Mouse (Mus musculus): ENCODE data around the gene Slc6a17.
A peak's percentile ranks its signal among the peaks of the same experiment; 100 is the strongest.

Gene Slc6a17

GRCm38 (mm10) chr3:107517631-107518108, at the start of gene Slc6a17:
Slc6a17 (minus strand) TSS chr3:107518018.
- peak; percentile 78 for DNase-seq (ENCODE audit: inconsistent ontology term)

GRCm38 (mm10) chr3:107565331-107565730, 47.5 kb upstream of the Slc6a17 start:
- DNase-seq (ENCODE audit: inconsistent ontology term): no peak

GRCm38 (mm10) chr3:107563880-107564279, 46.1 kb upstream of the Slc6a17 start:
- DNase-seq (ENCODE audit: inconsistent ontology term): no peak

- DNase-seq (ENCODE audit: inconsistent ontology term): no peak
These were observed 44.8 kb upstream of the Slc6a17 start for GRCm38 (mm10) chr3:107562591-107562990.

GRCm38 (mm10) chr3:107562104-107562503, 44.3 kb upstream of the Slc6a17 start:
- DNase-seq (ENCODE audit: inconsistent ontology term): no peak

GRCm38 (mm10) chr3:107559183-107559582, 41.4 kb upstream of the Slc6a17 start:
- peak; percentile 72 for DNase-seq (ENCODE audit: inconsistent ontology term)

- DNase-seq (ENCODE audit: inconsistent ontology term): peak; percentile 8
These were observed 40.9 kb upstream of the Slc6a17 start for GRCm38 (mm10) chr3:107558740-107559139.

GRCm38 (mm10) chr3:107554842-107555241, 37.0 kb upstream of the Slc6a17 start, which contains the start of gene Ubl4b:
Ubl4b (minus strand) TSS chr3:107555073.
- no peak for DNase-seq (ENCODE audit: inconsistent ontology term)

- no peak for DNase-seq (ENCODE audit: inconsistent ontology term)
These were observed 32.7 kb upstream of the Slc6a17 start for GRCm38 (mm10) chr3:107550409-107551049.

GRCm38 (mm10) chr3:107546956-107547355, 29.1 kb upstream of the Slc6a17 start:
- peak; percentile 26 for DNase-seq (ENCODE audit: inconsistent ontology term)

- no peak for DNase-seq (ENCODE audit: inconsistent ontology term)
These were observed 28.0 kb upstream of the Slc6a17 start for GRCm38 (mm10) chr3:107545716-107546412.

- DNase-seq (ENCODE audit: inconsistent ontology term): no peak
These were observed 27.5 kb upstream of the Slc6a17 start for GRCm38 (mm10) chr3:107545278-107545677.

- peak; percentile 11 for DNase-seq (ENCODE audit: inconsistent ontology term)
These were observed 25.6 kb upstream of the Slc6a17 start for GRCm38 (mm10) chr3:107543158-107544080.

- DNase-seq (ENCODE audit: inconsistent ontology term): no peak
These were observed 24.8 kb upstream of the Slc6a17 start for GRCm38 (mm10) chr3:107542584-107542983.

- DNase-seq (ENCODE audit: inconsistent ontology term): no peak
These were observed 19.7 kb upstream of the Slc6a17 start for GRCm38 (mm10) chr3:107537504-107537889.

GRCm38 (mm10) chr3:107536810-107537503, 19.1 kb upstream of the Slc6a17 start:
- peak; percentile 81 for DNase-seq (ENCODE audit: inconsistent ontology term)

GRCm38 (mm10) chr3:107534951-107535350, 17.1 kb upstream of the Slc6a17 start:
- no peak for DNase-seq (ENCODE audit: inconsistent ontology term)

- peak; percentile 93 for DNase-seq (ENCODE audit: inconsistent ontology term)
These were observed 15.7 kb upstream of the Slc6a17 start for GRCm38 (mm10) chr3:107533532-107533931.

GRCm38 (mm10) chr3:107530581-107530980, 12.8 kb upstream of the Slc6a17 start:
- DNase-seq (ENCODE audit: inconsistent ontology term): no peak

- peak; percentile 45 for DNase-seq (ENCODE audit: inconsistent ontology term)
These were observed 11.4 kb upstream of the Slc6a17 start for GRCm38 (mm10) chr3:107529182-107529581.

GRCm38 (mm10) chr3:107528401-107529118, 10.7 kb upstream of the Slc6a17 start:
- peak; percentile 33 for DNase-seq (ENCODE audit: inconsistent ontology term)
